Mouse (Mus musculus) layer of hippocampus, adult 2 months (tissue): ENCODE results near the gene Rapgef3. TPM values are rescaled to one million over a fixed set of nuclear protein-coding genes. Genes with fewer than 3 reads are reported as not detected.

Experiments used
- DNase-seq, 2 experiments: peaks; one replicate each; pipeline ENCODE4 v3.0.0; 2022; ENCODE audit warnings: low spot score in 2 of 2
- H3K27ac ChIP-seq: fragments of 200-600 bp; 2 replicates; pipeline ENCODE4 v1.8.1; 2022
- H3K4me3 ChIP-seq: fragments of 200-600 bp; 2 replicates; pipeline ENCODE4 v1.8.1; 2022; ENCODE audit warnings: mild to moderate bottlenecking
- CTCF ChIP-seq: fragments of 200-600 bp; conservative IDR thresholded peaks from 2 replicates; pipeline ENCODE4 v1.8.1; 2022; ENCODE audit warnings: antibody characterized with exemption, mild to moderate bottlenecking, moderate library complexity
- total RNA-seq, 2 experiments: library from RNA; stranded (reverse); gene quantifications; 2 replicates each; pipeline ENCODE4 v1.2.3; 2021

Gene Rapgef3
- total RNA-seq, 2 experiments from 2014 or later: 45.5 to 46.8 TPM

DNA sequence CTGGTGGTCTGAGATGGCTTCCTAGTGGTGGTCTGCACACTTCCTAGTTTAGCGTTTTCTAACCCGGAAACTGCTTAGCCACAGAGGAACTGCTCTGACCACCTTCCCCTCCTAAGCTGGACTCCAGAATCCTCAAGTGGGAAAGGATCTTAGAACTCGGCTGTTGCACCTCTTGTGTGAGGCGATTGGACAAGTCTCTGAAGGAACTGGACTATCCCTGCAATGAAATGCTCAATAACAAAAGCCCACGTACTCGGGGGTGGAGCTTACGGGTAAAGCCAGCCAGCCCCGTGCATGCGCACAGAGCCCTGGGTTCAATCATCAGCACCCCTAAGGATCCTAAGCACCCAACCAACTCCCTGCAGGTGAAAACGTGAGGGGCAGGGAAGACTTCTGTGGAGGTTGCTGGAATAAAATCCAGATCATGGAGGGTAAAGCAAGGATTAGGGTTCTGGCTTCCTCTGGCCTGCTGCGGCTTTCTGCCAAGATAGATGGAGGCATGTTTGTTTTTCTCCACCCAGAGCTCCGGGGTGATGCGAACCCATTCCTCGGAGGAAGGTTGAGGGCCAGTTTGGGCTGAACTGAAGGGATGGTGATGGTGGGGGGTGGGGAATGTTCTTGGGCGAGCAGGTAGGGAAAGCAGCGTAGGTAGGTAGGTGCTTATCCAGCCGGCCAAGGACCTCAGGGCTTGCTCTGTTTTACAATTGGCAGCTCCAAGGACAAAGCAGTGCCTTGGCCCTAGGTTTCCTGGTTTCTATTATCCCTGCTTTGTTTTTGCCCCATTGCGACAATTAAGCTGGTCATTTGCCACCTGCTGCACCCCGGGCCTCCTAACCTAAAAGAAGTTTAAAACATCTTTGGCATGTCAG, 20.3 kb upstream of the Rapgef3 start:
- TF ChIP-seq CTCF: no peak
- peak overlapping the region; percentile 4; the same call in 1 of the 2 replicates for H3K4me3 ChIP-seq
- DNase-seq: peak; percentile 52 to 57
- H3K27ac ChIP-seq: peak overlapping the region; percentile 99

DNA sequence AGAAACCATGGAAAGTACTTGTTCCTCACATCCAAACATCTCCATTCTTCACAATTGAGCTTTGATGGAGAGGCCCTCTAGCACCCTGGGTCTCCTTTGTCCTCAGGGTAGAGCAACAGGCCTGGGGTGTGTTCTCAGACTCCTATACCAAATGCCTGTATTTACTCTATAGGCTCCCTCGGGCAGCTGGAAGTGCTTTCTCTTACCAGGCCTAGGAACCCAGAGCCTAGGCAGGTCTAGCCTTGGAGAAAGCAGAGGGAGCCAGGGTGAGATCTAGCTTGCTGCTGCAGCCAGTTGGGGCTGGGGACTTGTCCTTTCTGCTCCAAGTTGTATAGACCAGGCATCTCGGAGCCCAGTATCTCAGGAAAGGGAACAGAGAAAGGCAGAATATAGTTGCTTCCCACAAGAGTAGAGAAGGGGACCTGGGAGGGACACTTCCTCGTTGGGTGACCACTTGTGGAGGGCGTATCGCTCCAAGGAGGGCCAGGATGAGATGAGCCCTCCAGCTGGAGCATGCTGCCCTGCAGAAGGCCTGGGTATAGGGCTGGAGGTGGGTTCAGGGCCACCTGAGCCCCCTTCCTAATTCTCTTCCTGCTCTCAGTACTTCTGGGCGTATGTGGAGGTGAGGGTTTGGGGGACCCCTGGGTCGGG, 19.5 kb upstream of the Rapgef3 start:
- H3K4me3 ChIP-seq: peak overlapping the region; percentile 17; the same call in 1 of the 2 replicates

GRCm38 (mm10) chr15:97786412-97787112, 18.8 kb upstream of the Rapgef3 start:
- TF ChIP-seq CTCF: no peak
- Histone ChIP-seq H3K4me3 (peak overlapping the region; percentile 96), H3K27ac (peak overlapping the region; percentile 99)
- DNase-seq: no peak

More for the DNA sequence above, 19.5 kb upstream of the Rapgef3 start:
- H3K27ac ChIP-seq: peak overlapping the region; percentile 99
- TF ChIP-seq CTCF: no peak
- no peak for DNase-seq

GRCm38 (mm10) chr15:97785731-97786411, 18.1 kb upstream of the Rapgef3 start:
- H3K27ac ChIP-seq: peak overlapping the region; percentile 99
- DNase-seq: peak in 1 of 2 experiments; percentile 44
- peak overlapping the region; percentile 96 for H3K4me3 ChIP-seq
- no peak for TF ChIP-seq CTCF

DNA sequence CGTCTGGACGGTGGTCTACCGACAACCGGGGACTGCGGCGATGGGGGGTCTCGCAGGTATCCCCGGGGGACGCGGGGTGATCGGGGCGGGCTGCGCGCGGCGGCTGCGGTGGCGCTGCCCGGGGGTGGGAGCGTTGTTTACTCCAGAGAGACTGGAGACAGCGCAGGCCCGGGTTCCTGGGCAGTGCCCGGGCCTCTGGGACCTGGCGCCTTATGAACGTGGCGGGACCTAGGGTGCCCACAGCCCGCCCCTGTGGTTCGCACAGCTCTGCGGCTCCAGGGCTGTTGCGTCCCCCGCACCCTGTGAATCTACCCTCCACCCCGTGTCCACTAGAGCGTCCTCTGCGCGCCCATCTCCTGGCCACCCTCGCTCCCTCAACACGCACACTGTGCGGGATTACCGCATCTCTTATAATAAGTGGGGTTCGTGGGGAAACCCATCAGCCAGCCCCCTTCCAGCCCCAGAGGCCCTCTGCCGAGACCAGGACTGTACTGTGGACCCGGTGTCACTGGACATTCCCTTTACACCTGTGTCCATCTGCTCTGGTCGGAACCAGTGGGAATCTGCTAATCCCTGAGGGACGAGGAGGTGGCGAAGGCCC, 16.9 kb upstream of the Rapgef3 start:
- Histone ChIP-seq H3K27ac (peak overlapping the region; percentile 99), H3K4me3 (peak overlapping the region; percentile 96)
- DNase-seq: no peak
- TF ChIP-seq CTCF: no peak

DNA sequence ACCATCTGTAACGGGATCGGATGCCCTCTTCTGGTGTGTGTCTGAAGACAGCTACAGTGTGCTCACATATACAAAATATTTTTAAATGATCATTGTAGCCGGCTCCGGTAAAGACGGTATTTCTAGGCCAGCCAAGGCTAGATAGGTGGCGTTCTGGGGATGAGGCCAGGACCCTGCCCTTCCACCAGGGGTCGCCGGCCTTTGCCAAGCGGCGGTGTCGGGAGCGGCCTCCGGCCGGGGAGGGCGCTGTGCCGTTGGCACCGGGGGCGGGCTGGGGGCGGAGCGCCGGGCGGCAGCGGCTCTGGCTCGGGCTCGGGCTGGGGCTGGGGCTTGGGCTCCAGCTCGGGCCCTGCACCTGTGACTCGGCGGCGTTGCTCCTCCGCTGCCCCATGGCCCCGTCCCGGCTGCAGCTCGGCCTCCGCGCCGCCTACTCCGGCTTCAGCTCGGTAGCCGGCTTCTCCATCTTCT, 16.4 kb upstream of the Rapgef3 start:
- peak; percentile 81 to 89 for DNase-seq
- peak overlapping the region; percentile 96 for H3K4me3 ChIP-seq
- H3K27ac ChIP-seq: peak overlapping the region; percentile 99
- TF ChIP-seq CTCF: peak; percentile 84

DNA sequence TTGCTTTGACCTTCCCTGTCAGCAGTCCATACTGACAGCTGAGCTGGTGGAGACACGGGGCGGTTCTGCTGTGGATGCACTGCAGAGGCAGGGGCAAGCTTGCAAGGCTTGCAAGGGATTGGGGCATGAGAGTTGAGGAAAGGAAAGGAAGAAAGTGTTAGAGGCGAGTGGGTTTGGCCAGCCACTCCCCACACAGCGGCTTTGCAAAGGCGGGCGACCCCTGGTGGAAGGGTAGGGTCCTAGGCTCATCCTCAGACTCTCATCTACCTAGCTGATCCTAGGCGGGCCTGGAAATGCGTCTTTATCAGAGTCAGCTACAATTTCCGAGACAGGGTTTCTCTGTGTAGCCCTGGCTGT, 15.0 kb upstream of the Rapgef3 start:
- no peak overlapping the region for H3K4me3 ChIP-seq
- DNase-seq: peak in 1 of 2 experiments; percentile 68
- peak; percentile 80 for TF ChIP-seq CTCF
- H3K27ac ChIP-seq: peak overlapping the region; percentile 80

- no peak for DNase-seq
- H3K27ac ChIP-seq: peak overlapping the region; percentile 80
- no peak for TF ChIP-seq CTCF
- H3K4me3 ChIP-seq: no peak overlapping the region
Measured at GRCm38 (mm10) chr15:97781961-97782748, 14.4 kb upstream of the Rapgef3 start.

DNA sequence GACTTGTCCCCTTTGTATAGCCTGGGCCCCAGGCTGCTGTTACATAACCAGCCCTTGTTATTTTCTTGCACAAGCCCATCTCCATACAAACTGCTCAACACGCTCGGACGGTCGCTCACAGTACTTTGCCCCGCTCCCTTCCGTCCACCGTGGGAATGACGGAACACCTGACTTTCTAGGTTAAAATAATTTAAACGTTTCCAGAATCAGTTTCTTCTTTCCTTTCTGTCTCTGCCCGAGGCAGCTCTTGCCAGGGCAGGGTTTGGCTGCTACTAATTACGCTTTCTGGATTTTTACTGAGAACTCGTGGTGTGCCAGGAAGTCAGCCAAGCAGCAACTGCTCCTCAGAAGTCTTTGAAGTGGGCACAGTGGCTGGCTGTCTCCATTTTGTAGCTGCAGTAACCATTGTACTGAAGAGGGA, 12.8 kb upstream of the Rapgef3 start:
- TF ChIP-seq CTCF: no peak
- Histone ChIP-seq H3K27ac (peak overlapping the region; percentile 80), H3K4me3 (no peak overlapping the region)
- no peak for DNase-seq

GRCm38 (mm10) chr15:97779576-97779975, 11.8 kb upstream of the Rapgef3 start:
- no peak for DNase-seq
- no peak overlapping the region for H3K4me3 ChIP-seq
- no peak for TF ChIP-seq CTCF
- H3K27ac ChIP-seq: peak overlapping the region; percentile 80; the same call in 1 of the 2 replicates
